Mouse (Mus musculus) adrenal gland, postnatal 25 days (tissue): ENCODE results near the gene Traf3ip2. TPM values are rescaled to one million over a fixed set of nuclear protein-coding genes. Genes with fewer than 3 reads are reported as not detected.

Experiments
- DNase-seq: peaks from one replicate; pipeline ENCODE4 v3.0.0; 2021; ENCODE audit warnings: mixed read lengths
- total RNA-seq: library from RNA; stranded (reverse); gene quantifications from 2 replicates; pipeline ENCODE4 v1.2.3, GENCODE M21; 2021

Gene Traf3ip2
- total RNA-seq, 1 experiment from 2014 or later, result 24.4 TPM

DNA sequence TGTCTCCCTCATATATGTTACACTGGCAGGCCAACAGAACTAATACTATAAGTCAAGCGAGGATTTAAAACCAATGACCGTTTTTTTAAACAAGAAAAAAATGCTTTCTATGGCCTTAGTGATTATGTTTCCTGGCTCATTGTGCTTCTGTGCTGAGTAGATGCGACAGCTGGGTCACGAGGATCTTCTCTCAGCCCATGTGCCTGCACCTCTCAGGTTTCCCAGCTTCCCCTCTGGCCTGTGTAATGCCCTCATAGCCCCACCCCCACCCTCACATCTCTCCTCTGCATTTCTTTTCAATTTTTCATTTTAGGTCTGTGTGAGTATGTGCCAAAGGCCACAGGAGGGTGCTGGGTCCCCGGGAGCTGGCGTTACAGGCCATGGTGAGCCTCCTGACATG lies 20.6 kb downstream of the Traf3ip2 start:
- no peak for DNase-seq

DNA sequence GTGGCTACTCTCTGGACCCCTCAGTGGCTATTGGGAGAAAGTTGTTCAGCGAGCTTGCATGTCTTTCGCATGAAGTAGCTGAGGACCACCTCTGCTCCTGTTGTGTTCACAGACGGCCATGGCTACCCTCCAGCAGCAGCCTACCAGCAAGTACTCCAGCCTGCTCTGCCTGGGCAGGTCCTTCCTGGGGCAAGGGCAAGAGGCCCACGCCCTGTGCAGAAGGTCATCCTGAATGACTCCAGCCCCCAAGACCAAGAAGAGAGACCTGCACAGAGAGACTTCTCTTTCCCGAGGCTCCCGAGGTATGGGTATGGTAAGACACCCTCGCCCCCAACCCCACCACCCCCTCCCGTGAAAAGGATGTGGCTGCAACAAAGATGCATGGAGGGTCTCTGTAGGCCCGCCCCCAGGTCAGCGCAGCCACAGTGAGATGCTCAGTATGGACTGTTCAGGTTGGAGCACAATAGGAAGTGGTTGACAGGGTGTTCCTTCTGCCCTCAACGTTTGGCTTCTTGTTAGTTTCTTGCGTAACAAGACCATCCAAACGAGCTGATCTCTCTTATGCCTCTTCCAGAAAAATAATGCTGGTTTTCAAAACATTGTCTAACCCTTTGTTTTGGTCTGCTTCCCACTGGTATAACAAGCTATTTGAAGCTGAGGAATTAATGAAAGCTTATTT lies 21.8 kb downstream of the Traf3ip2 start:
- no peak for DNase-seq

DNA sequence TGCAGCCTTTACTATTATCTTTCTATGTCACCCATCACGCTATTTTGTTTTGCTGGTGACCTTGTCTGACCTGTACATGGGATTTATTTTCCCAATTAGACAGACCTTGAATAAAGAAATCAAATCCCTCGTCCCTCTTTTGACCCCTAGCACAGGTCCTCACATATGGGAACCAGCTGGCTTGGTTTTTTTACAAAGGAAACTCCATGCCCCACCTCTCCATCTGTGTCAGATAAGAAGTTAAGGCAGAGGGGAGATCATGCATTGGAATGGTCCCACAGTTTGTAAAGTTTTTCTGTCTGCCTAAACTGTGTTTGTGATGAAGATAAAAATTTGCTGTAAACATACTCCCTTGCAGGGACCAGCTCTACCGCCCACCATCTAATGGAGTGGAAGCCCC lies 26.1 kb downstream of the Traf3ip2 start:
- DNase-seq, result no peak

DNA sequence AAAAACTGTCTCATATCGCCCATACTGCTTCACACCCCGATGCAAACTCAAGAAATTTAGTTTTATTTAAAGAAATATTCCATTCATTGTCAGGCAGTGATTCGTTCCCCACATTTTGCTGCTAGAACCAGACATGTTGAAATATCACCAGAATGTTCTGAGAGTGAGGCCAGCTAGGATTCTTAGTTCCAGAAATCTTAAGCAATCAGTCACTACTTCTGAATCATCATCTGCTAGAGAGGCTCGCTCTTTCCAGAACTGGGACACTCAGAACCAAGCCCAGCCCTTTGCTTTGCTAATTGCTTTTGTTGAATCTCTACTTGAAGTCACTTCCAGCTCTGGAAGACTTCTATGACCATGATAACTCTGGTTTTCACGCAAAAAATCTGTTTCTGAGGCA lies 27.0 kb downstream of the Traf3ip2 start:
- no peak for DNase-seq

DNA sequence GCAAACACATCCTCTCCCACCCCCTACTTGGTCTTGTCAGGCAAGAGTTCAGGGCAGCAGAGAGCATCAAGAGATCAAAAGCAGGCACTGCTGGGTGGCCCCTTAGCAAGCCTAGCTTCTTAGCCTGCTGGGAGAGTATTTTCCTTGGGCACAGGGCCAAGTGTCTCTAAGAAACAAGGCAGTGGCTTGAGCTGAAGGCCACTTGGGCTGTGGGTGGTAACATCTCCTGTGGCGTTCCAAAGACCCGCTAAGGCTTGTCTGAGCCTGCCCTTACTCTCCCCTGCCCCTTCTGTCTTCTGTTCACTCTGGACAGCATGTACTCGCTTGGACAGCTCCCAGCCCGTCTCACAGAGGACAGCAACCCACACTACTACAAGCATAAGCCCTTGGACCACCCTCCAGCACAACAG lies 28.1 kb downstream of the Traf3ip2 start:
- DNase-seq, result peak; percentile 39

DNA sequence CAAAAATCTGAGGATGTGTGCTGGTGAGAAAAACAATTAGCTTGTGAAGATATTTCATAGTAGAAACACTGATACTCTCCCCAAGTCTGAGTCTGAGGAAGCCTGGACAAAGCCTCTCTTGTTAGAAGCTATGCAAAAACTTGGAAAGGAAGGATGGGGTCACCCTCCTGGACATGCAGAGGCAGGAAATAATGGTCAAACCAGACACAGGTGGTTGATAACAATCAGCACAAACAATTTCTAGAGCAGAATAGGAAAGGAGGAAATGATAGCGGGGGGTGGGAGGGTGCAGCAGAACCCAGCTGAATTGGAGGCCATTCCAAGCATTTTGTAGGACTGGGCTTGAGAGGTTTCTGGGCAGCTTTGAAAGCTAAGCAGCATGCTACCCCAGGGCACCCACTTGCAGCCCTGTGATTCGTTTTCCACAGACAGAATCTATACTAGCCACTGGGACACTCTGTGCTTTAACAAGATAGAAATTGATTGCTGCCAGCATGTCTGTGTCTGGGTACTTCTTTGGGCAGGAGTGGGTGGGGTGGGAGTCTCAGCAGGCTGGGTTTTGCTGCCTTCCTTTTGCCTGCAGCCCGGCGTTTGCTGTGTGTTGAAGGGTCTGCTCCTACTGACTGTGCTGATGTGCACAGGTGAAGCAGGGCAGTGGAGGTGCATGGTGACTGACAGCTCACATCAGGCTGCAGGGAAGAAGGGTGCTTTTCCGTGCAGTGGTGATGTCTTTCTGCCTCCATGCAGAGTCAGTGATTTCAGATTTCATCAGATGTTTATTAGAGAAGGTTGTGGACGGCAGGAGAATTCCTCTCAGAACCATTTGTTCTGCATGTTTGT lies 33.3 kb downstream of the Traf3ip2 start:
- no peak for DNase-seq

DNA sequence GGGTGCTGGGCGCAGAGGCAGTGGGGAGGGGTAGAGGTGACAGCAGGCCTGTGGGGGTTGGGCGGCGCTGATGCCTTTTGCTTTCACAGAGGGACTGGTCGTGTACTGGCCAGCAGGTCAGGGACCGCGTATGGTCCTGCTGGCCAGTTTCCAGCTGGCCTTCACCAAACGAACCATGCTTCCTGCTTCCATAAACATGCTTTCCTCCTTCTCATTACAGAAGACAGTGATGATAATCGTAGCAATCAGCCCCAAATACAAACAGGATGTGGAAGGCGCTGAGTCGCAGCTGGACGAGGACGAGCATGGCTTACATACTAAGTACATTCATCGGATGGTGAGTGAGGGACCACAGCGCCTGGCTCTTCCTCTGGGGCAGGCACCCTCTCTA lies 33.9 kb downstream of the Traf3ip2 start:
- peak; percentile 64 for DNase-seq

DNA sequence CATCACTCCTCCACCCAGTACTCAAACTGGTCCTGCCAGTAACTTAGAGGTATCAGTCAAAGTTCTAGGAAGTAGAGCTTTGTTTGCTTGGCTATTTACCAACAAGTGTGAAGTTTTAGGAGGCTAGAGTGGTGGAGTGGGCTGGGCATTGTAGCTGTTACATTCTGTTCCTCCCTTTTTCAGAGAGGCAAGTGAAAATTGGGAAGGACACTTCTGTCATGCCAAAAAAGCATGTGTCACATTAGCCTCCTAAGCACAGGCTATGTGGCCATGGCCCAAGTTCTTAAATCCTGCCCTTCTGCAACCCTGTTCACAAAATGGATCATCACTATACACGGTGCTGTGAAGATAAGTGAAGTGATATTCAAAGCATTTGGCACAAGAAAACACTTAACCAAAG lies 34.4 kb downstream of the Traf3ip2 start:
- no peak for DNase-seq

DNA sequence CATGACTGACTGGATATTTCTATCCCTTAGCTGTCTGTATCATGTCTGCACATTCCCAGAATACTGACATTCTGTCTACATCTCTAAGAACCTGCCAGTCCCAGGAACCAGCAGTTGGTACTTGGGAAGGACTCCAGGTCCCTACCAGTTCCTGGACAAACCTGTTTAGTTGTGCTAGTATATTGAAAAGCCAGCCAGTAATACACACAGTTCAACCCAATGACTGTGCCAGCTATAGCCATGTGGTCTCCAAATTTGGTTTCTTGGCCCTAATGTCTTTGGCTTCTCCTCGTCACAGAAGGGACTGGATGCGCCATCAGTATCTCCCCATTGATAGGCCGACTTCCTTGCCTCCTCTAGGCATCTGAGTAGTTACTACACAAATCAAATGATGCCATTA lies 35.5 kb downstream of the Traf3ip2 start:
- no peak for DNase-seq

DNA sequence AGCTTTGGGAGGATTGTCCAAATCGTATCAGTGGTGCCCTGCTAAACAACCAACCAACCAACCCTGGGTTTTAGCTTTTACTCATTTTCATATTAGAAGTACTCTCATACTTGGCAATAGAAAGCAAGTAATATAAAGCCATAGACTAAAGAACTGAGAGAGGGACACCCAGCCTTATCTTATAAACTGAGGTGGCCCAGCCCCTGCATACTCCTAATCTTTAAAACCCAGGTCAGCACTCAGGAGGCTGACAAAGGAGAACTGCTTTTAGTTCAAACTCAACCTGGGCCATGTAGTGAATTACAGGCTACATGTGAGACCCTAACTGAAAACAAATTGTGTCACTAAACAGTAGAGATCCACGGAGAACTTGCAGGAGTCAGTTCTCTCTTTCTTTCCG lies 36.8 kb downstream of the Traf3ip2 start:
- DNase-seq, result no peak

DNA sequence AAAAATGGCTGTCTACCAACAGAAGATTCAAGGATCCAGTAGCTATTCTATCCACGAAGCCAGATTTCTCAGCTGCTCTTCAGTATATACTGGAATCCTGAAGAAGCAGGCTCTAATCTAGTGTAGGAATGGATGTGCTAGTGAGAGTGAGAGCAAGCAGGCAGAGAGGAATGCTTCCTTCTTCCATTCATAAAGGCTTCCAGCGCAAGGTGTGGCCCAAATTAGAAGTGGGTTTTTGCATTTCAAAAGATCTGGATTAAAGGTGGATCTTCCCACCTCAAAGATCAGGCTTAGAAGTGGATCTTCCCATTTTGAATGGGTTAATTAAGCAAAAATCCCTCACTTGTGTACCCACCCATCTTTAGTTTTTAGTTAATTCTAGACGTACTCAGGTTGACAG lies 37.6 kb downstream of the Traf3ip2 start:
- no peak for DNase-seq

DNA sequence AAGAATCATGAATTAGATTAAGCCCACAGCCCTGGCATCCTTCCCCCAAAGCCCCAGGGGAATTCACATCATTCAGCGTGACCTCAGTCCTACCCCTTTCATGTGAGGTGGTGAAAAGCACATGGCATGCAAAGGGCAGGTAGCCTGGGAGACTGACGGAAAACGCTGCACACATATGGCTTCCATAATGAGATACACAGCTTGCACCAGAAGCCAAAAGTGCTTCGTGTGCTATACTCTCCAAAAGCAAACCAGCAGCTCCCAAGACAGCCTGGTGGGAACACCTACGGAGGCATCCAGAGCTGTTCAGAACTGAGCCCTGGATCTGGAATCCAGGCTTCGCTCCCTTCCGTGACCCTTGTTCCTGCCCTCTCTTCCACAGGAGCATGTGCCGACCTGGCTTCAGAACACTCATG lies 41.3 kb downstream of the Traf3ip2 start:
- no peak for DNase-seq

DNA sequence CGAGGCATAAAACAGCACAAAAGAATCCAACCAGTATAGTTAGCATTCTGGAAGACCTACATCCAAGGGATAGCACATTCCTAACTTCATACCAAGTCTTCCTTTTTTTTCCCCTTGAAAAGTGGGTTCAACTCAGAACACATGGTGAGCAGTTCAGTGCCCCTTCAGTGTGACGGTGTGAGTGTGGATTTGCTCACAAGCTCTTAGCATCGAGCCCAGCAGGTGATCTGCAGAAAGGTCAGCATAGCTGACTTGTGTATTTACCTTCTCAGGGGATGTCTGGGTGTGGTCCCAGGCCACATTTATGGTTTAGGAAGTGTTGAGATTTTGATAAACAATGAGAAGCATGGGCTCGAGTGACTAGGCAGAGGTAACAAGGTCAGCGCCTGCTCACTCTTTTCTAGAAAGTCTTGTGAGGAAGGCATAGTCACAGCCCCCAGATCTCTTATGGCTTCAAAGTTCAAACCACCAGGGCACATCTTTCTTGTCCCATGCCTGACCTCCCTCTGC lies 46.2 kb downstream of the Traf3ip2 start:
- DNase-seq, result no peak

DNA sequence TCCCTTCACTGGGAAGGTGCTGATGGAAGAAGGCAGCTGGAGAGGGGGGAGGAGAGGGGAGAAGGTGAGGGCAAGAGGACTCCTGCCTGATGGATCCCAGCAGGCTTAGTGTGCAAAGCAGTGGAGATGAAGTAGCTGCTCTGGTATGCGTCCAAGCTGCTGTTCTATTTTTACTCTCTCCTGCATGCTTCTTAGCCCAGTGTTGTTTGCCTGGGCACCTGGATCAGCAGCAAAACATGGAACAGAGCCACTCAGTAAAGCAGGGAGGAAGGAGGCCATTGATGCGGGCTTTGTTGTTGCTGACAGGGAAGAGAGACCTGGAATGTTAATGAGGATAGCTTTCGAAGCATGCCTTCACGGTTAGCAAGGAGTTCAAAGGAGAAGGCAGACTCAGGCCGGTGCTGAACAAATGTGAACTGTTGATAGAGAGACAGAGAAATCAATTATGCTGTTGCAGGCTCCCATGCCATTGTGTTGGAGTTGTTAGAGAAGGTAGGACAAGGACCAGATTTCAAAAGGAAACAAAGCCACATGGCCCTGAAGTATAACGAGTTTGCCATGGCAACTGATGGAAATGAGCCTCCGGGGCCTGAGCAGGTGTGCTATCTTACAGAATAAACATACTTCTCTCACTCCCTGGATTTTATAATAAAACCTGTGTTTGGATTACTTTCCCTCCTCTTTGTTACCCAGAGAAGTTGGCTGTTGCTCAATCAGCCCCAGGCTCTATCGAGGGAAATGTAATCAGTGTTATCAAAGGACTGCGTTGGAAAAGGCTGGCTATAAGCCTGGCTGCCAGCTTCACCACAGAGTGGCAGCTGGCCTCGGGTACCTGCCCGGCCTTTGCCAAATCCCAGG lies 46.9 kb downstream of the Traf3ip2 start:
- DNase-seq, result no peak

DNA sequence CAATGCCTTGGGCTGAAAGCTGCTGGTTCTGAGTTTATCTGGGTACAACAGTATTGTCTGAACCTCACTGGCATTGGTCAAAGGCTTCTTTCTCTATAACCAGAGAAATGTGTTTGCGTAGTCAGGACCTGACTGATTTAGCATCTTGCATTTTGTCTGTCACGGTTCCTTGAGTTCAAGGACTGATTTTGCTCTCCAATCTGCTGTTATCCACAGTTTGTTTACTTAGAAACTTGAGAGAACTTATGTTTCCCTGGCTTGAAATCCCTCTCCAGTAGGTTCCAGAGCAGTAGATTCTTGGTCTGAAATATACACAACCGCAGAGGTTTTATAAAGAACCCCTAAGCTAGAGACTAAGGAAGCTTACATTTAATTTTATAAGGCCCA lies 47.5 kb downstream of the Traf3ip2 start:
- DNase-seq, result no peak

DNA sequence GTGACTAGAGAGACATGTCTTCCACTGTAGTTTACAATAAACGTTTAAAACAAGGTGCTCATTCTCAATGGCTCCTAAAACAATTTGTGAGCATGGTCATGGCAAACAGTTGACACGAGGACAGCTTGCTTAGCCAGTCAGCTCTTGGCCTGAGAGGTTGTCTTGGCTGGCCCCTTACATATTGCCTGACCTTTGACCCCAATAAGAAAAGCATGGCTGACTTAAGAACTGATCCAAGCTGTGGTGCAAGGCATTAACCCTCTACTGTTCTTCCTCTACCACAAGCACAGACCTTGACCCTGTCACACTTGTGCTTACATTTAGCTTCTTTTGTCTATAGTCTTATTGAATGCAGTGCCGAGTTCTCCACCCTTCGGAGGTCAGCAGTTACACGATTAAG lies 48.0 kb downstream of the Traf3ip2 start:
- DNase-seq, result no peak

DNA sequence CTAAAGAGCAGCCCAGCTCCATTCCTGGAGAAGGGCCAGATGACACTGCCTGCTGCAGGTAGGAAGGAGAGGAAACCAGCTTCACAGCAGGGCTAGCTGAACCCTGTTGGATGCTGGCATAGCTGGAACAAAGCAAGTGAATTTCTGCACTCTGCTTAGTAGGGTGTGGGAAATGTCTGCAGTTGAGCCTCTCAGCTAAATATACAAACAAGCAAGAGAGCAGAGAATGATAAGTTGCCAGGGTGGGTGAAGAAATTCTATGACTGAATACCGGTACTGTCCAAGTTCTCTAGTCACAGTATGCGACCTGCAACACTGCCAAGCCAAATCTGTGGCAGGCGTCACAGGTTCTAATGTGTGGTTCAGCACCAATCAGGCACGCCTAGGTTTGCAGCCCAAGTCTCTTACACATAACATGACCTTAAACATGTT lies 52.4 kb downstream of the Traf3ip2 start:
- DNase-seq, result no peak

DNA sequence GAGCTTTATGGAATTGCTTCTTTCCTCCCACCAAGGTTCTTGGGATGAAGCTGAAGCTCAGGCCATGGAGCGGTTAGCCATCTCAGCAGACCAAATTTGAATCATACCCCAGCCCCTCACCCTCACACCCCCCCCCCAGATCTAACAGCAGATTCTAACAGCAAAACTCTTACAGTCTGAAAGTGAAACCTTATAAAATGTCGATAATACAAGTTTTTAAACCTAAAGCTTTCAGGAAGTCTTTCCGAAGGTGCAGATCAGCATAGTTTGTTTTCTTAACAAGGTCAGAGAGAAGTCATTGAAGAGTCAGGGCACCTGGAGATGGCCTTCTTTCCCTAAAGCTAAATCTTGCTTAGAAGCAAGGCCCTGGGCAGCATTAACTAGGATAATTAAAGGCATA lies 53.3 kb downstream of the Traf3ip2 start:
- no peak for DNase-seq

DNA sequence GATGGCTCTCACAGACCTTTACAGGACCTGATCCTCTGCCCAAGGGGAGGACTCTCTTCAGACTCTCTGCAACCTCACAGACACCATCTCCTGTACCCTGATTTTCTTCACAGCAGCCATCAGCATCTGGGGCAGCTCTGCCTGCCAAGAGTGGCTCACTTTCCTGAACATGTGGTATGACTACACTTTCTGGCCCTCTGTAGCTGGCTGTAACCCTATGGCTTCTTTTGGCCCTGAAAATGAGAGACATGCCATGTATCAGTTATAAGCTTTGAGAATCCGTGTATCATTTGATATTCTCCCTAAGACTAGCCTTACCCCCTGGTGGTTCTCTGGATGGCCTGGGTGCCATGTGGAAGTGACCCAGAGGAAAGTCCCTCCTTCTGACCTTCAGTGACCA lies 58.7 kb downstream of the Traf3ip2 start:
- DNase-seq, result no peak

DNA sequence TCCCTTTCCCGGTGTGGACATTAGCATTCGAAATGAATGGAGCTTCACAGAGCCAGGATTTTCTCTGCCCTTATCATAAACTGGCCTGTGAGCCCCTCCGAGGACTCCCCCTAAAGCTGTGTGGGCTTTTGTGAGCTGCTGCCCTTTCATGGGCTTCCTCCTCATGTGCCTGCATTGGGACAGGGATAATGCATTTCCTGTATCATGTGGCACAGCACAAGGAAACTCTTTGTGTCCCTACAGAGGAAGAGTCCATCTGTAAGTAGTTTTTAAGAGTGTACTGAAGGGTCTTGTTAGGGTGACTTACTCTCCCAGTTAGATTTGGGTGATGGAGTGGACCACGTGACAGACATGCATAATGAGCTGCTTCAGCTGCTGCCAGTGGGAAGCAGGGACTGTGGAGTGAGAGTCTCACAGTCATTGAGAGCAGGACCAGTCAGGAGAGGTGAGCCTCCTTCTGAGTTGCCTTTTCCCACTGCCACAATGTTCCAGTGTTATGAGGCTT lies 59.9 kb downstream of the Traf3ip2 start:
- no peak for DNase-seq

DNA sequence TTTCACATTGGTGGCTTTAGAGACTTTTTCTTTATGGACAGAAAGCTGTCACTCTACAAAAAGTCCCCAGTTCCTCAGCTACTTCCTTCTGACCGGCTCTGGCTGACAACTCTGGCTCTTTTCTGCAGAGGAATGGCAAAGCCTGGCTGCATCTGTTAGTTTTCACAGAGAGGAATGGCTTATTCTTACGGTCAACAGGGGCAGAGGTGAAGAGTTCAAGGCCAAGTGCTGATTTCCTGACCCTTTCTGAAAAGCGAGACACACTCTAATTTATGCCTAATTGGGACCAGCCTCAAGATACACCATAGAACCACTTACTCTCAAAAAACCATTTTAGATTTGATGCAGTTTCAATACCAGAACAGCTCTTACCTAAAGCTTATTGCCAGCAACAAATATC lies 61.4 kb downstream of the Traf3ip2 start:
- DNase-seq, result no peak

DNA sequence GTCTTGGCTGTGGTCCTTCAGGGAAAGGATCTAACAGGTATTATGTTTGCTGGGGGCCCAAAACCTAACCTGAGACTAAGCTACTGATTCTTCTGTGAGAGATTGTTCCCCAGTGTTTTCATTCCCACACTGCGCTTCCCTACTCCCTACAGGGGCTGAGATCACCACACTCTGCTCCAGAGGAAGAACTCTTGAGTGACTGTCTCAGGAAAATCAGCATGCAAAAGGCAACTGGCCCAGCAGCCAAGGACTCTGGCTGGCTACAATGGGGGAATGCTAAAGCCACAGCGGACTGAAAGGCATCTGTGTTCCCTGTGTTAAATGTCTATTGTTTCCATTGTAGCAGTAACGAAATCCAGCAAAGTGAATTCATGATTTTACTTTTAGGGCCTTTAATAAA lies 62.0 kb downstream of the Traf3ip2 start:
- DNase-seq, result no peak
